Mouse (Mus musculus) cortical plate, adult 2 months (tissue): ENCODE measurements around the gene Plekha7.

Experiments
- CTCF ChIP-seq: fragments of 200-500 bp; IDR thresholded peaks from 2 replicates; pipeline ENCODE4 v1.5.1; 2011; ENCODE audit warnings: mild to moderate bottlenecking, control low read depth, low read length; ENCODE audit not compliant: insufficient read depth; ENCODE audit errors: extremely low read depth
- POLR2A ChIP-seq: fragments of 200-500 bp; IDR thresholded peaks from 2 replicates; pipeline ENCODE4 v1.6.1; 2011; ENCODE audit warnings: mild to moderate bottlenecking, low read length, control low read depth; ENCODE audit not compliant: insufficient read depth; ENCODE audit errors: extremely low read depth

DNA sequence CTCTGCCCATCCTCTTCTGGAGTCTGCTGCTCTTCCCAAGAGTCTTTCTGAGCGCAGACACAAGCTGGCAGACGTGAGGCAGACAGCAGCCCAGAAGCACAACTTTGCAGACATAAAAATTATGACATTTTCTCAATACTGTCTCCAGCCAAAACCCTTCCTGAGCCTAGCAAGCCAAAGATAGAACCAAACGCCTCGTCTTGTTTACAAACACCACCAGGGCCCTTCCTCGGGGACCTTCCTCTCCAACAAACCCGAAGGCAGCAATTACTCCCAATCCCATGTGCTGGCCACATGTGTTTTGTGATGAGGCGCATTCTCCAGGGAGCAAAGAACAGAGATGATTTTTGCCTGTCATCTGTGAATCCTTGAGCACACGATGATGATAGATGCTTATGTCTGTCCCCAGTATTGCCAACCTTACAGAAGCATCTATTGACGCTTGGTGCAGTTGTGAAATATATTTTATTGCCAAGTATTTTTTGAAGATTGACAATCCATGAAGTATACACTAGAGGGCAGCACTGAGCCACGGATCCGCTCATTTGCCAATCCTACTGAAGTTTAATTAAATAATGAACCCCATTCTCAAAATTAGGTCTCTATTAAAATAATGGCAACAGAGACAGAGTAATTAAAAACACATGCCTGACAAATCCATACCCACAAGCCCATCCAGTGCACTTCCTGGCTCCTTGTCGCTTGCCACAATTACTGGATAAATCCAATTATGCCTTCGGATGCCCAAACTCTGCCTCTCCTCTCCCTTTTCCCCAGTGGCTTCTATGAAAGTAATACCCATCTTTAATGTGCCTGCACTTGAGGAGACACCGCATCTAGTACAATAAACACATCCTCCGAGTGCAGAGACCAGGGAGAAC lies 62.1 kb downstream of the Plekha7 start:
- TF ChIP-seq CTCF (peak; percentile 63), POLR2A (no peak)
